Mouse (Mus musculus) midbrain, embryonic 11.5 days (tissue): Measurements from ENCODE around the gene Nav2. TPM values are rescaled to one million over a fixed set of nuclear protein-coding genes. Genes with fewer than 3 reads are reported as not detected.

Source experiments
- ATAC-seq: fragments of 200-750 bp; cut with Nextera tagmentation; 2 replicates; pipeline ENCODE4 v1.8.0; 2017; ENCODE audit warnings: moderate TSS enrichment, moderate library complexity; ENCODE audit not compliant: low FRiP score
- DNase-seq: peaks from one replicate; pipeline ENCODE4 v3.0.0; 2015; ENCODE audit warnings: low spot score; ENCODE audit errors: missing footprints
- H3K27ac ChIP-seq: fragments of 300-500 bp; sonication (generic); 2 replicates; pipeline ENCODE4 v1.5.1; 2014; ENCODE audit warnings: low read depth, low read length
- H3K27me3 ChIP-seq: fragments of 300-500 bp; sonication (generic); 2 replicates; pipeline ENCODE4 v1.6.1; 2014; ENCODE audit warnings: mild to moderate bottlenecking, low read length, moderate library complexity, mixed read lengths; ENCODE audit not compliant: control insufficient read depth, insufficient read depth
- H3K36me3 ChIP-seq: fragments of 300-500 bp; sonication (generic); 2 replicates; pipeline ENCODE4 v1.6.1; 2014; ENCODE audit warnings: mild to moderate bottlenecking, low read length, moderate library complexity, mixed read lengths; ENCODE audit not compliant: control insufficient read depth, insufficient read depth
- H3K4me1 ChIP-seq: fragments of 300-500 bp; sonication (generic); 2 replicates; pipeline ENCODE4 v1.6.1; 2014; ENCODE audit warnings: low read length; ENCODE audit not compliant: control insufficient read depth, insufficient read depth
- H3K4me2 ChIP-seq: fragments of 300-500 bp; sonication (generic); 2 replicates; pipeline ENCODE4 v1.6.1; 2014; ENCODE audit warnings: mild to moderate bottlenecking, moderate library complexity
- H3K4me3 ChIP-seq: fragments of 300-500 bp; sonication (generic); 2 replicates; pipeline ENCODE4 v1.5.1; 2014; ENCODE audit warnings: low read depth, low read length
- H3K9ac ChIP-seq: fragments of 300-500 bp; sonication (generic); 2 replicates; pipeline ENCODE4 v1.6.1; 2014; ENCODE audit warnings: low read length
- H3K9me3 ChIP-seq: fragments of 300-500 bp; sonication (generic); 2 replicates; pipeline ENCODE4 v1.6.1; 2016; ENCODE audit warnings: low read length; ENCODE audit not compliant: control insufficient read depth
- whole genome bisulfite sequencing: fragments of 180-500 bp; shearing (Covaris S2); extraction: QIAGEN DNeasy Blood & Tissue Kit; methylation state at CpG from one replicate; pipeline ENCODE4 v1.1.7; 2014; 5-methylcytosine and 5-hydroxymethylcytosine counted together
- polyA plus RNA-seq: library from polyadenylated mRNA; unstranded; fragments of >200 nt; fragmentation: Nextera tagmentation; extraction: Ambion mirVana; gene quantifications from 2 replicates; pipeline ENCODE4 v1.2.1, GENCODE M21; 2014

Gene Nav2
- polyA plus RNA-seq, 1 experiment from 2014 or later: 15.9 TPM

- Histone ChIP-seq H3K4me3 (no peak overlapping the region), H3K27ac (no peak overlapping the region; the same call in 1 of the 2 replicates), H3K4me2 (no peak overlapping the region), H3K9ac (no peak overlapping the region), H3K36me3 (no peaks in the 10 kb centered on the region), H3K27me3 (peaks cover 4% of the 10 kb centered on the region; the same call in 1 of the 2 replicates), H3K9me3 (no peaks in the 10 kb centered on the region), H3K4me1 (peaks cover 24% of the 10 kb centered on the region)
- WGBS: 41% methylated on average over 12 of the region's 12 CpGs
- DNase-seq (no peak), ATAC-seq (peak; percentile 47; the same call in 1 of the 2 replicates)
Observed at GRCm38 (mm10) chr7:48914630-48915506, 6.4 kb downstream of the Nav2 start.

DNA sequence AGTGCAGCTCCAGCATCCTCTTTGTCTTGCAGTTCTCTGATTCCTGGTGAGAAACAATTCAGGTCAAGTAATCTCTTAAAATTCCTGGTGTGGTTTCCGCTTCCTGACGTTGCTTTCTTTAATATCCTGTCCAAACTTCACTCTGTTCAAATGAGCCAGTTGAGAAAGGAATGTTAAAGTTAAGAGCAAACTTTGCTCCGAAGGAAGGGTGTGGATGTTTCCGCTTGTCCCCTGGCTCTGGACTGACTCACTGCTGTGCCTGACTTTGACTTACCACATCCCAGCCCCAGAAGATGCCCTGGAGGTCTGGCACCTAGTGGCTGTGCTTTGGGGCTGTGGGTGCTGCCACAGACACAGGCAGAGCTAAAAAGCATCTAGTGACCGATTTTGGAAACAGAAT, 8.9 kb downstream of the Nav2 start:
- peaks cover 24% of the 10 kb centered on the region for H3K4me1 ChIP-seq
- no peak for ATAC-seq
- no peaks in the 10 kb centered on the region for H3K9me3 ChIP-seq
- no peak overlapping the region for H3K27ac ChIP-seq
- H3K36me3 ChIP-seq: no peaks in the 10 kb centered on the region
- no peak for DNase-seq
- peaks cover 4% of the 10 kb centered on the region; the same call in 1 of the 2 replicates for H3K27me3 ChIP-seq
- 11% methylated on average over 5 of the region's 5 CpGs for WGBS
- no peak overlapping the region for H3K4me2 ChIP-seq
- H3K4me3 ChIP-seq: no peak overlapping the region
- no peak overlapping the region for H3K9ac ChIP-seq

DNA sequence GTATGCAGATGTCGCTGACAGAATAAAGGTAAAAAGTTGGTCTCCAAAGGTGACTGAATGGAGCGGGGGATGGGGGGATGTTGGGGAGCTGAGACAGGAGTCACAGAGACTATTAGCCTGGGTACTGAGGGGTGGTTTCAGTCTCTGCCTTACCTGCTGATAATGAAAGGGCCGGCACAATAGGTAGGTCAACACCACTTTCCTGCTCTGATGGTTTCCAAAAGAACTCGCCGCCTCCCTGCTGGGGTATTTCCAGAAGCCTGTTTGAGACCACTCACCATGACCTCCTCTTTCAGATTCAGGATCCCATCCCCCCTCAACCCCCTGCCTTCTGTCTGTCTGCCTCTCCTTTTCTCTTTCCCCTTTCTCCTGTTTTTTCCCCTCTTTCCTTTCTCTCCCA, 9.5 kb downstream of the Nav2 start:
- no peak overlapping the region for H3K9ac ChIP-seq
- H3K36me3 ChIP-seq: no peaks in the 10 kb centered on the region
- H3K4me3 ChIP-seq: no peak overlapping the region
- DNase-seq (no peak), ATAC-seq (no peak)
- H3K27me3 ChIP-seq: peaks cover 4% of the 10 kb centered on the region; the same call in 1 of the 2 replicates
- WGBS: 5% methylated on average over 5 of the region's 5 CpGs
- peaks cover 24% of the 10 kb centered on the region for H3K4me1 ChIP-seq
- H3K9me3 ChIP-seq: no peaks in the 10 kb centered on the region
- no peak overlapping the region; the same call in 1 of the 2 replicates for H3K4me2 ChIP-seq
- H3K27ac ChIP-seq: no peak overlapping the region

GRCm38 (mm10) chr7:48918389-48918788, 9.9 kb downstream of the Nav2 start:
- WGBS: 19% methylated on average over 11 of the region's 11 CpGs
- peaks cover 24% of the 10 kb centered on the region for H3K4me1 ChIP-seq
- H3K9ac ChIP-seq: no peak overlapping the region
- H3K27me3 ChIP-seq: peaks cover 4% of the 10 kb centered on the region; the same call in 1 of the 2 replicates
- no peak overlapping the region for H3K4me3 ChIP-seq
- H3K9me3 ChIP-seq: no peaks in the 10 kb centered on the region
- H3K4me2 ChIP-seq: no peak overlapping the region; the same call in 1 of the 2 replicates
- H3K36me3 ChIP-seq: no peaks in the 10 kb centered on the region
- DNase-seq (no peak), ATAC-seq (no peak)
- H3K27ac ChIP-seq: no peak overlapping the region

GRCm38 (mm10) chr7:48923620-48924019, 15.1 kb downstream of the Nav2 start:
- Histone ChIP-seq H3K27ac (no peak overlapping the region), H3K4me2 (no peak overlapping the region), H3K9me3 (no peaks in the 10 kb centered on the region), H3K36me3 (no peaks in the 10 kb centered on the region), H3K9ac (no peak overlapping the region), H3K4me1 (peaks cover 2% of the 10 kb centered on the region; the same call in 1 of the 2 replicates), H3K27me3 (0 out of 2 replicates have a peak, but pooled peaks cover 6% of the 10 kb centered on the region), H3K4me3 (no peak overlapping the region)
- ATAC-seq: no peak
- no peak for DNase-seq
- WGBS: 87% methylated on average over 10 of the region's 10 CpGs

DNA sequence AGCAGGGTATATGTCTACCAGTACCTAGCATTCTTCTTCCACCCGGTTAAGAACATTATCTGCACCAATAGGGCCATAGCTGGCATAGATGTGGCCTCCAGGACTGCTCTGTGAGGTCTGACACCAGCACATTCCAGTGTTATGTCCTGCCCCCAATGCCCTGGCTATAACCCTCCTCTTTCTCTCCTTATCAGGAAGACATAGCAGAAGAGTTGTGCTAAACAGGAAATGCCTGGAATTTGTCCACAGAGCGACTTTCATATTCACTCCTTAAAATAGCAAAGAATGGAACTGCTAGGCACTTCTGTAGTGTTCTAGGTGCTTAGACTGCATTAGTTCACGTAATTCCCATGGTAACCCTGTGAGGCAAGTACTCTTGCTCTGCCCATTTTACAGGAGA, 16.7 kb downstream of the Nav2 start:
- Histone ChIP-seq H3K27ac (no peak overlapping the region), H3K27me3 (0 out of 2 replicates have a peak, but pooled peaks cover 2% of the 10 kb centered on the region), H3K4me1 (peaks cover 3% of the 10 kb centered on the region; the same call in 1 of the 2 replicates), H3K4me2 (no peak overlapping the region), H3K36me3 (no peaks in the 10 kb centered on the region), H3K4me3 (no peak overlapping the region), H3K9ac (no peak overlapping the region), H3K9me3 (no peaks in the 10 kb centered on the region)
- ATAC-seq (no peak), DNase-seq (no peak)
- WGBS: 86% methylated on average over 3 of the region's 3 CpGs

GRCm38 (mm10) chr7:48928364-48928763, 19.8 kb downstream of the Nav2 start:
- H3K9me3 ChIP-seq: no peaks in the 10 kb centered on the region

GRCm38 (mm10) chr7:48930399-48930798, 21.9 kb downstream of the Nav2 start:
- peak; percentile 43; the same call in 1 of the 2 replicates for ATAC-seq
- DNase-seq: no peak

More at GRCm38 (mm10) chr7:48928364-48928763, 19.8 kb downstream of the Nav2 start:
- WGBS: 6% methylated on average over 3 of the region's 3 CpGs
- no peak overlapping the region for H3K4me2 ChIP-seq
- H3K4me3 ChIP-seq: no peak overlapping the region
- no peak overlapping the region for H3K27ac ChIP-seq
- no peaks in the 10 kb centered on the region for H3K36me3 ChIP-seq
- peaks cover 8% of the 10 kb centered on the region; the same call in 1 of the 2 replicates for H3K4me1 ChIP-seq
- ATAC-seq (peak; percentile 72), DNase-seq (peak; percentile 96)
- peaks cover 2% of the 10 kb centered on the region; the same call in 1 of the 2 replicates for H3K27me3 ChIP-seq
- no peak overlapping the region for H3K9ac ChIP-seq

GRCm38 (mm10) chr7:48932138-48932537, 23.6 kb downstream of the Nav2 start:
- WGBS: 89% methylated on average over 2 of the region's 2 CpGs
- Histone ChIP-seq H3K4me2 (no peak overlapping the region), H3K27ac (no peak overlapping the region), H3K4me1 (peaks cover 8% of the 10 kb centered on the region; the same call in 1 of the 2 replicates), H3K36me3 (no peaks in the 10 kb centered on the region), H3K27me3 (no peaks in the 10 kb centered on the region; the same call in none of the 2 replicates), H3K9me3 (no peaks in the 10 kb centered on the region), H3K9ac (no peak overlapping the region), H3K4me3 (no peak overlapping the region)
- no peak for ATAC-seq
- DNase-seq: no peak

More at GRCm38 (mm10) chr7:48930399-48930798, 21.9 kb downstream of the Nav2 start:
- no peak overlapping the region for H3K4me2 ChIP-seq
- 30% methylated on average over 5 of the region's 5 CpGs for WGBS
- H3K9me3 ChIP-seq: no peaks in the 10 kb centered on the region
- H3K4me1 ChIP-seq: peaks cover 8% of the 10 kb centered on the region; the same call in 1 of the 2 replicates
- no peak overlapping the region for H3K27ac ChIP-seq
- H3K9ac ChIP-seq: no peak overlapping the region
- H3K4me3 ChIP-seq: no peak overlapping the region
- H3K27me3 ChIP-seq: peaks cover 2% of the 10 kb centered on the region
- no peaks in the 10 kb centered on the region for H3K36me3 ChIP-seq
